Mouse (Mus musculus): Measurements from ENCODE around the gene Crebl2. TPM values are rescaled to one million over a fixed set of nuclear protein-coding genes. Genes with fewer than 3 reads are reported as not detected.

Gene Crebl2
- polyA plus RNA-seq, 1 experiment from 2014 or later: 2.0 TPM

- Histone ChIP-seq H3K36me3 (ENCODE audit: control insufficient read depth, insufficient read depth, low read length) (no peaks in the 10 kb centered on the region), H3K27me3 (replicated peaks; ENCODE audit: control insufficient read depth, insufficient read depth, low read length) (no peaks in the 10 kb centered on the region), H3K4me3 (ENCODE audit: low read depth, low read length) (no peak overlapping the region), H3K9me3 (ENCODE audit: control insufficient read depth, low read length) (no peaks in the 10 kb centered on the region), H3K9ac (ENCODE audit: low read depth, low read length) (no peak overlapping the region), H3K27ac (replicated peaks; ENCODE audit: low read depth, low read length) (no peak overlapping the region), H3K4me2 (ENCODE audit: low read depth, low read length) (no peak overlapping the region), H3K4me1 (ENCODE audit: control insufficient read depth, insufficient read depth, low read length) (peaks cover 5% of the 10 kb centered on the region)
- WGBS: 91% methylated on average over 2 of the region's 2 CpGs
- ATAC-seq (ENCODE audit: low read depth) (no peak), DNase-seq (ENCODE audit: low spot score) (no peak)
Measured at GRCm38 (mm10) chr6:134885515-134885914, 55.6 kb downstream of the Crebl2 start.

DNA sequence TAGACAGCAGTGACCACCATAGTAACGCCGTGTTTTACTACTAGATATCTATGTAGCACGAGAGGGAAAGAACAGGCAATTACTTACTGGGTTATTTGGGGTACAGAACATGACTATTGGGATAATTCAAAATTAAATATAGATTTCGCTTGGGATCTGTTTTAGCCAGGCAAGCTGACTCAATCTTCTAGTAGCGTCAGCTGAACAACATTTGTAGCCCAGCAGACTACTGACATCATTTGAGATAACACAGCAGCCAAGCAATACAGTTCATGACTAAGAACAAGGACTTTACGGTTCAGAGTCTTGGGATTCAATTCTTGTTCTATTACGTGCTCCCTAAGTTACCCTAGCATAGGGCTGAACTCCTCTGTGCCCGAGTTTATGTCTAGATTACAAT lies 56.5 kb downstream of the Crebl2 start:
- ATAC-seq (ENCODE audit: low read depth): no peak
- no peak overlapping the region for H3K27ac ChIP-seq (replicated peaks; ENCODE audit: low read depth, low read length)
- no peak for DNase-seq (ENCODE audit: low spot score)
- no peaks in the 10 kb centered on the region for H3K36me3 ChIP-seq (ENCODE audit: control insufficient read depth, insufficient read depth, low read length)
- H3K4me3 ChIP-seq (ENCODE audit: low read depth, low read length): no peak overlapping the region
- H3K4me1 ChIP-seq (ENCODE audit: control insufficient read depth, insufficient read depth, low read length): peaks cover 5% of the 10 kb centered on the region; the same call in 1 of the 2 replicates
- 87% methylated on average over 8 of the region's 8 CpGs for WGBS
- no peaks in the 10 kb centered on the region for H3K9me3 ChIP-seq (ENCODE audit: control insufficient read depth, low read length)
- H3K9ac ChIP-seq (ENCODE audit: low read depth, low read length): no peak overlapping the region
- peak overlapping the region; percentile 33; the same call in 1 of the 2 replicates for H3K4me2 ChIP-seq (ENCODE audit: low read depth, low read length)
- no peaks in the 10 kb centered on the region for H3K27me3 ChIP-seq (replicated peaks; ENCODE audit: control insufficient read depth, insufficient read depth, low read length)

DNA sequence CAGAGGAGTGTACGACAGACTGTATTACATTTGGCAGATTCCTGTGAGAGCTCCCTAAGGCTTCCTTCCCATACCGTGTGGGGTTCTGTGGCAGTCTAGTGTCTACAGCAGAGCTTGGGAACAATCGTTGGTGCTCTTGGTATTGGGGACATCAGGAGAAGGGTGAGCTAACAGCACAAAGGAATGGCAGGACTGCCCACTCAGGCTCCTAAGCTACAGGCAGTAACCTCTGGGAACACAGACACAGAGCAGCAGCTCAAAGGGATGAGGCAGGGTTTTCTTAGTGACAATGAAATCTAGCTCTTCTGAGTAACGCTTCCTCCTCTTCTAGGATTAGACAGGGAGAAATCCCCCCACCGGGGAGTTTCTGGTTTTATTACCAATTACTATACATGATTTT lies 57.1 kb downstream of the Crebl2 start:
- no peaks in the 10 kb centered on the region for H3K27me3 ChIP-seq (replicated peaks; ENCODE audit: control insufficient read depth, insufficient read depth, low read length)
- H3K27ac ChIP-seq (replicated peaks; ENCODE audit: low read depth, low read length): no peak overlapping the region
- 34% methylated on average over 5 of the region's 5 CpGs for WGBS
- peak overlapping the region; percentile 16; the same call in 1 of the 2 replicates for H3K4me3 ChIP-seq (ENCODE audit: low read depth, low read length)
- no peaks in the 10 kb centered on the region for H3K36me3 ChIP-seq (ENCODE audit: control insufficient read depth, insufficient read depth, low read length)
- H3K9me3 ChIP-seq (ENCODE audit: control insufficient read depth, low read length): no peaks in the 10 kb centered on the region
- peak overlapping the region; percentile 33; the same call in 1 of the 2 replicates for H3K4me2 ChIP-seq (ENCODE audit: low read depth, low read length)
- DNase-seq (ENCODE audit: low spot score) (no peak), ATAC-seq (ENCODE audit: low read depth) (peak; percentile 12; the same call in 1 of the 2 replicates)
- H3K4me1 ChIP-seq (ENCODE audit: control insufficient read depth, insufficient read depth, low read length): peaks cover 5% of the 10 kb centered on the region; the same call in 1 of the 2 replicates
- H3K9ac ChIP-seq (ENCODE audit: low read depth, low read length): no peak overlapping the region

- H3K9me3 ChIP-seq (ENCODE audit: control insufficient read depth, low read length): no peaks in the 10 kb centered on the region
- WGBS: 1% methylated on average over 10 of the region's 10 CpGs
- H3K27me3 ChIP-seq (replicated peaks; ENCODE audit: control insufficient read depth, insufficient read depth, low read length): no peaks in the 10 kb centered on the region
- H3K9ac ChIP-seq (ENCODE audit: low read depth, low read length): no peak overlapping the region
- H3K4me1 ChIP-seq (ENCODE audit: control insufficient read depth, insufficient read depth, low read length): peaks cover 5% of the 10 kb centered on the region; the same call in 1 of the 2 replicates
- ATAC-seq (ENCODE audit: low read depth): peak; percentile 70; the same call in 1 of the 2 replicates
- H3K27ac ChIP-seq (replicated peaks; ENCODE audit: low read depth, low read length): no peak overlapping the region
- peak overlapping the region; percentile 33 for H3K4me2 ChIP-seq (ENCODE audit: low read depth, low read length)
- peak; percentile 73 for DNase-seq (ENCODE audit: low spot score)
- no peaks in the 10 kb centered on the region for H3K36me3 ChIP-seq (ENCODE audit: control insufficient read depth, insufficient read depth, low read length)
- H3K4me3 ChIP-seq (ENCODE audit: low read depth, low read length): peak overlapping the region; percentile 16
Measured at GRCm38 (mm10) chr6:134887711-134888449, 57.9 kb downstream of the Crebl2 start.

- Histone ChIP-seq H3K4me2 (ENCODE audit: low read depth, low read length) (no peak overlapping the region), H3K4me1 (ENCODE audit: control insufficient read depth, insufficient read depth, low read length) (peaks cover 5% of the 10 kb centered on the region; the same call in 1 of the 2 replicates), H3K36me3 (ENCODE audit: control insufficient read depth, insufficient read depth, low read length) (no peaks in the 10 kb centered on the region), H3K27me3 (replicated peaks; ENCODE audit: control insufficient read depth, insufficient read depth, low read length) (no peaks in the 10 kb centered on the region), H3K27ac (replicated peaks; ENCODE audit: low read depth, low read length) (no peak overlapping the region; the same call in 1 of the 2 replicates), H3K9ac (ENCODE audit: low read depth, low read length) (no peak overlapping the region), H3K4me3 (ENCODE audit: low read depth, low read length) (no peak overlapping the region), H3K9me3 (ENCODE audit: control insufficient read depth, low read length) (no peaks in the 10 kb centered on the region)
- ATAC-seq (ENCODE audit: low read depth) (peak; percentile 53; the same call in 1 of the 2 replicates), DNase-seq (ENCODE audit: low spot score) (peak; percentile 31)
- WGBS: 2% methylated on average over 4 of the region's 4 CpGs
Measured at GRCm38 (mm10) chr6:134888563-134889017, 58.6 kb downstream of the Crebl2 start.

DNA sequence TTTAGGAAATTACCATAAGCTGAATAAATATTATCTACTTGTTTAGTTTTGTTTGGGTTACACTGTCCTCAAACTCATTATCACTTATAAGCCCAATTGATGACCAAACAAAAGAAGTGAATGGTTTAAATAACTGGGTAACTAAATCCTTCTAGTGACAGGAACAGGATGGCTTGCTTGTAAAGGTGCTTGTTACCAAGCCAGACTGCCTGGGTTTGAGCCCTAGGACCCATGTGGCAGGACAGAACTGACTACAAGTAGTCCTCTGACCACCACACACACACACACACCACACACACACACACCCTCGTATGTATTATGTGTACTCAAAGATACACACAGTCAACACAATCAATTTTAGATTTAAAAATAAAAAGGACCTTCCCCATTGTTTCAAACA lies 59.8 kb downstream of the Crebl2 start:
- H3K27ac ChIP-seq (replicated peaks; ENCODE audit: low read depth, low read length): no peak overlapping the region
- H3K27me3 ChIP-seq (replicated peaks; ENCODE audit: control insufficient read depth, insufficient read depth, low read length): no peaks in the 10 kb centered on the region
- 79% methylated on average over 1 of the region's 1 CpGs for WGBS
- H3K36me3 ChIP-seq (ENCODE audit: control insufficient read depth, insufficient read depth, low read length): no peaks in the 10 kb centered on the region
- H3K9ac ChIP-seq (ENCODE audit: low read depth, low read length): no peak overlapping the region
- no peak overlapping the region for H3K4me3 ChIP-seq (ENCODE audit: low read depth, low read length)
- ATAC-seq (ENCODE audit: low read depth) (no peak), DNase-seq (ENCODE audit: low spot score) (no peak)
- H3K9me3 ChIP-seq (ENCODE audit: control insufficient read depth, low read length): no peaks in the 10 kb centered on the region
- no peak overlapping the region for H3K4me2 ChIP-seq (ENCODE audit: low read depth, low read length)
- peaks cover 5% of the 10 kb centered on the region; the same call in 1 of the 2 replicates for H3K4me1 ChIP-seq (ENCODE audit: control insufficient read depth, insufficient read depth, low read length)

GRCm38 (mm10) chr6:134890436-134890835 lies 60.5 kb downstream of the Crebl2 start:
- 74% methylated on average over 7 of the region's 7 CpGs for WGBS
- Histone ChIP-seq H3K9me3 (ENCODE audit: control insufficient read depth, low read length) (no peaks in the 10 kb centered on the region), H3K4me1 (ENCODE audit: control insufficient read depth, insufficient read depth, low read length) (peaks cover 5% of the 10 kb centered on the region; the same call in 1 of the 2 replicates), H3K9ac (ENCODE audit: low read depth, low read length) (no peak overlapping the region), H3K4me2 (ENCODE audit: low read depth, low read length) (no peak overlapping the region), H3K27me3 (replicated peaks; ENCODE audit: control insufficient read depth, insufficient read depth, low read length) (no peaks in the 10 kb centered on the region), H3K27ac (replicated peaks; ENCODE audit: low read depth, low read length) (no peak overlapping the region), H3K36me3 (ENCODE audit: control insufficient read depth, insufficient read depth, low read length) (no peaks in the 10 kb centered on the region), H3K4me3 (ENCODE audit: low read depth, low read length) (no peak overlapping the region)
- ATAC-seq (ENCODE audit: low read depth) (no peak), DNase-seq (ENCODE audit: low spot score) (no peak)

DNA sequence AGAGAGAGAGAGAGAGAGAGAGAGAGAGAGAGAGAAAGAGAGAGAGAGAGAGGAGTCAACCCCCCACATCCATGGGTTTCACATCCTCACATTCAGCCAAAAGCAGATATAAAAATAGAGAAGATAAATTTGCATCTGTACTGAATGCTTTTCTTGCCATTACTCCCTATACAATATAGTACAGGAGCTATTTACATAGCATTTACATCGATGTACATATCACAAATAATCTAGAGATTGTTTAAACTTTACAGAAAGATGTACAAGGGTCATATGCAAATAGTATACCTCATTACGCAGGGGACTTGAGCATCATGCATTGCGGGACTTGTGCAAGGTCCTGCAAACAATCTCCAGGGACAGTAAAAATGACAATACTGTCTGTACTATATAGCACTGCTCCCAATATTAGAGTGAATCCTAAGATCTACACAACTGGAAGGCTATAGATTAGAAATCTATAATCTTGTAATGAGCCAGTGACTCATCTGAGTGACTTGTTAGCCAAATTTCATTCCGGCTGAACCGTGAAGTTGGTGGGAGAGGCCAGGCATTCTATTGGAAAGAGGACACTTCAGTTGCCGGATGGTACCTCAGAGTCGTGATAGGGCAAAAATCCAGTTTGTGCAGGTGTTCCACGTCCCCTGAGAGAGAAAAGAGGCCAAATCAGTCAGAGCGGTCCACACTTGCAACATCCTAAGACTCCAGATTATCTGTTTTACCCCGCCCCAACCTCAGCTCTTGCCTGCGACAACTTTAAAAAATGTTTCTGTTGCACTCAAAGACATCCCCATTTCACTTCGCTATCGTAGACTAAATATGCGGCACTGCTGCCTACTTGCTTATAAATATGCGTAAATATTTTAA lies 66.8 kb downstream of the Crebl2 start:
- 53% methylated on average over 15 of the region's 15 CpGs for WGBS
- Histone ChIP-seq H3K36me3 (ENCODE audit: control insufficient read depth, insufficient read depth, low read length) (no peaks in the 10 kb centered on the region), H3K4me1 (ENCODE audit: control insufficient read depth, insufficient read depth, low read length) (peaks cover 6% of the 10 kb centered on the region), H3K9ac (ENCODE audit: low read depth, low read length) (peak overlapping the region; percentile 82), H3K4me2 (ENCODE audit: low read depth, low read length) (peak overlapping the region; percentile 70), H3K27ac (replicated peaks; ENCODE audit: low read depth, low read length) (no peak overlapping the region; the same call in 1 of the 2 replicates), H3K4me3 (ENCODE audit: low read depth, low read length) (peak overlapping the region; percentile 62), H3K27me3 (replicated peaks; ENCODE audit: control insufficient read depth, insufficient read depth, low read length) (no peaks in the 10 kb centered on the region), H3K9me3 (ENCODE audit: control insufficient read depth, low read length) (no peaks in the 10 kb centered on the region)
- no peak for DNase-seq (ENCODE audit: low spot score)
- no peak for ATAC-seq (ENCODE audit: low read depth)
